Mouse (Mus musculus) testis, adult 2 months (tissue): ENCODE measurements around the gene Atp5j.

Source experiments
- CTCF ChIP-seq: fragments of 200-500 bp; IDR thresholded peaks from 2 replicates; pipeline ENCODE4 v1.5.1; 2012; ENCODE audit warnings: low read depth, mild to moderate bottlenecking, inconsistent platforms, low read length, moderate library complexity; ENCODE audit not compliant: control insufficient read depth, insufficient read depth, insufficient replicate concordance
- POLR2A ChIP-seq: fragments of 200-500 bp; IDR thresholded peaks from 2 replicates; pipeline ENCODE4 v1.6.1; 2012; ENCODE audit warnings: low read depth, mild to moderate bottlenecking, inconsistent platforms, low read length, moderate library complexity; ENCODE audit not compliant: control insufficient read depth

DNA sequence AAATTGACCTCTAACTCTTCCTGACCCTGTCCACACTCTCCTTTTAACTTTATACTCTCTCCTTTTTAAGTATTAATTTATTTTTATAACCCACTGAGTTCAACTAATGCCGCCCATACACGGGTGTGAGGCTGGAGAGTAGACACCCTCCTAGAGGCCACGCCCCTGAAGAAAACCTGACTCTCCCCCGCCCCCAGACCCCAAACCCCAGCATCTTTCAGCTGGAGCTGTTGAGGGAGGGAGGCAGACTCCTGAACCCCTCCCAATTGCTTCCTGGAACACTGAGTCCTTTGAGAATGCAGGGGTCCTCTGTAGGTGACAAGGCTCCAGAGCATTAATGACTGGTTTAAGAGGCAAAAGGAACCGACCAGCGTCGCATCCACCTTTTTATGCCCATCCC lies 50.5 kb downstream of the Atp5j start:
- TF ChIP-seq CTCF, result no peak
- no peak for TF ChIP-seq POLR2A
